Mouse (Mus musculus): ENCODE measurements around the gene Sun2.

DNA sequence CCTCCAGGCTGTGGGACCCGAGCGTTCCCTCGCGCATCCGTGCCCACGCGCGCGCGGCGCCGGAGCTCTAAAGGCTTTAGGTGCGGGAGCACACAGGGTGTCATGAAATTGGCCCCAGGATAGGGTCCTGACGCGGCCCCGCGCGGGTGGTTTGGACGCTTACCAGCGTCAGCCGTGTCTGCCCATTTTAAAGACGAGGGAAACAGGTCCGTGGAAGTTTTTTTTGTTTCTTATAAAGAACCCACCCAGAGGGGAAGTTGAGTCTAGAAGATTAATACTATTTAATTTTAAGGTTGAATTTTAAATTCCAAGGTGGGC lies 329 bp upstream of the Sun2 start:
- TF ChIP-seq CTCF (IDR thresholded peaks at IDR 0.05; ENCODE audit: extremely low read depth, insufficient read depth, low read length) (no peak), POLR2A (IDR thresholded peaks at IDR 0.05; ENCODE audit: extremely low read depth, insufficient read depth, low read length) (no peak)

All from cortical plate, adult 2 months (tissue).